Mouse (Mus musculus) forebrain, embryonic 11.5 days (tissue): Measurements from ENCODE around the gene Acot7. TPM values are rescaled to one million over a fixed set of nuclear protein-coding genes. Genes with fewer than 3 reads are reported as not detected.
A peak's percentile ranks its signal among the peaks of the same experiment; 100 is the strongest.

ENCODE experiments used
- ATAC-seq: fragments of 200-750 bp; cut with Nextera tagmentation; replicated peaks from 2 replicates; pipeline ENCODE4 v1.8.0; 2017; ENCODE audit warnings: moderate TSS enrichment; ENCODE audit not compliant: low FRiP score
- DNase-seq: peaks from one replicate; pipeline ENCODE4 v3.0.0-alpha.2; 2017; ENCODE audit warnings: low spot score
- H3K27ac ChIP-seq: fragments of 300-500 bp; sonication (generic); 2 replicates; pipeline ENCODE4 v1.5.1; 2014; ENCODE audit warnings: low read depth, low read length
- H3K27me3 ChIP-seq: fragments of 300-500 bp; sonication (generic); 2 replicates; pipeline ENCODE4 v1.6.1; 2014; ENCODE audit warnings: mild to moderate bottlenecking, low read length, mixed read lengths; ENCODE audit not compliant: control insufficient read depth, insufficient read depth
- H3K36me3 ChIP-seq: fragments of 300-500 bp; sonication (generic); 2 replicates; pipeline ENCODE4 v1.6.1; 2014; ENCODE audit warnings: mild to moderate bottlenecking, low read length, moderate library complexity, mixed read lengths; ENCODE audit not compliant: control insufficient read depth, insufficient read depth
- H3K4me1 ChIP-seq: fragments of 300-500 bp; sonication (generic); replicated peaks from 2 replicates; pipeline ENCODE4 v1.6.1; 2014; ENCODE audit warnings: low read length, mixed read lengths; ENCODE audit not compliant: control insufficient read depth, insufficient read depth
- H3K4me2 ChIP-seq: fragments of 300-500 bp; sonication (generic); 2 replicates; pipeline ENCODE4 v1.6.1; 2014; ENCODE audit warnings: low read depth, mild to moderate bottlenecking, low read length, moderate library complexity, mixed read lengths; ENCODE audit not compliant: severe bottlenecking
- H3K4me3 ChIP-seq: fragments of 300-500 bp; sonication (generic); 2 replicates; pipeline ENCODE4 v1.5.1; 2014; ENCODE audit warnings: low read depth, low read length
- H3K9ac ChIP-seq: fragments of 300-500 bp; sonication (generic); 2 replicates; pipeline ENCODE4 v1.6.1; 2014; ENCODE audit warnings: low read length
- H3K9me3 ChIP-seq: fragments of 300-500 bp; sonication (generic); 2 replicates; pipeline ENCODE4 v1.6.1; 2016; ENCODE audit warnings: low read length, mixed read lengths; ENCODE audit not compliant: control insufficient read depth
- WGBS: fragments of 180-500 bp; shearing (Covaris S2); extraction: QIAGEN DNeasy Blood & Tissue Kit; methylation state at CpG from one replicate; pipeline ENCODE4 v1.1.7; 2014; 5-methylcytosine and 5-hydroxymethylcytosine counted together
- polyA plus RNA-seq: library from polyadenylated mRNA; unstranded; fragments of >200 nt; fragmentation: Nextera tagmentation; extraction: Ambion mirVana; gene quantifications from 2 replicates; pipeline ENCODE4 v1.2.1, GENCODE M21; 2014

The Acot7 gene
- polyA plus RNA-seq, 1 experiment from 2014 or later: 75.1 TPM

GRCm38 (mm10) chr4:152201492-152201891 lies 23.6 kb downstream of the Acot7 start:
- WGBS: 84% methylated on average over 6 of the region's 6 CpGs

GRCm38 (mm10) chr4:152202418-152202817 lies 24.5 kb downstream of the Acot7 start:
- WGBS: 83% methylated on average over 1 of the region's 1 CpGs
- no peak overlapping the region for H3K4me2 ChIP-seq
- no peak overlapping the region for H3K27ac ChIP-seq
- H3K9ac ChIP-seq: no peak overlapping the region
- no peak for ATAC-seq
- no peak for DNase-seq
- peaks cover 3% of the 10 kb centered on the region; the same call in 1 of the 2 replicates for H3K4me1 ChIP-seq
- no peaks in the 10 kb centered on the region for H3K36me3 ChIP-seq
- no peaks in the 10 kb centered on the region for H3K27me3 ChIP-seq
- H3K9me3 ChIP-seq: no peaks in the 10 kb centered on the region
- H3K4me3 ChIP-seq: no peak overlapping the region

More at GRCm38 (mm10) chr4:152201492-152201891, 23.6 kb downstream of the Acot7 start:
- H3K4me3 ChIP-seq: no peak overlapping the region
- no peaks in the 10 kb centered on the region for H3K9me3 ChIP-seq
- peaks cover 3% of the 10 kb centered on the region; the same call in 1 of the 2 replicates for H3K4me1 ChIP-seq
- no peak overlapping the region for H3K27ac ChIP-seq
- no peak for ATAC-seq
- H3K36me3 ChIP-seq: no peaks in the 10 kb centered on the region
- H3K9ac ChIP-seq: no peak overlapping the region
- H3K27me3 ChIP-seq: no peaks in the 10 kb centered on the region
- DNase-seq: no peak
- H3K4me2 ChIP-seq: no peak overlapping the region

- no peaks in the 10 kb centered on the region for H3K27me3 ChIP-seq
- DNase-seq: no peak
- no peak for ATAC-seq
- H3K9ac ChIP-seq: no peak overlapping the region
- no peak overlapping the region for H3K4me2 ChIP-seq
- H3K4me1 ChIP-seq: peaks cover 3% of the 10 kb centered on the region; the same call in 1 of the 2 replicates
- 95% methylated on average over 3 of the region's 3 CpGs for WGBS
- H3K36me3 ChIP-seq: no peaks in the 10 kb centered on the region
- no peaks in the 10 kb centered on the region for H3K9me3 ChIP-seq
- H3K27ac ChIP-seq: no peak overlapping the region
- no peak overlapping the region for H3K4me3 ChIP-seq
Observed at GRCm38 (mm10) chr4:152202905-152203304, 25.0 kb downstream of the Acot7 start.

- H3K27me3 ChIP-seq: no peaks in the 10 kb centered on the region
- no peaks in the 10 kb centered on the region for H3K36me3 ChIP-seq
- ATAC-seq (no peak), DNase-seq (no peak)
- 93% methylated on average over 6 of the region's 6 CpGs for WGBS
- peaks cover 3% of the 10 kb centered on the region; the same call in 1 of the 2 replicates for H3K4me1 ChIP-seq
- H3K27ac ChIP-seq: no peak overlapping the region
- H3K9me3 ChIP-seq: no peaks in the 10 kb centered on the region
- H3K4me3 ChIP-seq: no peak overlapping the region
- no peak overlapping the region for H3K4me2 ChIP-seq
- H3K9ac ChIP-seq: no peak overlapping the region
Observed at GRCm38 (mm10) chr4:152204663-152205062, 26.7 kb downstream of the Acot7 start.

GRCm38 (mm10) chr4:152206199-152206598 lies 28.3 kb downstream of the Acot7 start:
- H3K4me3 ChIP-seq: no peak overlapping the region
- H3K4me2 ChIP-seq: no peak overlapping the region
- no peaks in the 10 kb centered on the region; the same call in 1 of the 2 replicates for H3K36me3 ChIP-seq
- H3K9ac ChIP-seq: no peak overlapping the region
- no peaks in the 10 kb centered on the region for H3K27me3 ChIP-seq
- no peak overlapping the region for H3K27ac ChIP-seq
- H3K9me3 ChIP-seq: no peaks in the 10 kb centered on the region
- DNase-seq (no peak), ATAC-seq (no peak)
- H3K4me1 ChIP-seq: peaks cover 3% of the 10 kb centered on the region; the same call in 1 of the 2 replicates
- WGBS: 69% methylated on average over 6 of the region's 6 CpGs

GRCm38 (mm10) chr4:152209623-152210022 lies 31.7 kb downstream of the Acot7 start:
- no peaks in the 10 kb centered on the region; the same call in 1 of the 2 replicates for H3K4me1 ChIP-seq
- H3K4me3 ChIP-seq: no peak overlapping the region
- H3K36me3 ChIP-seq: no peaks in the 10 kb centered on the region; the same call in 1 of the 2 replicates
- H3K4me2 ChIP-seq: no peak overlapping the region
- no peak overlapping the region for H3K9ac ChIP-seq
- H3K27me3 ChIP-seq: no peaks in the 10 kb centered on the region
- H3K9me3 ChIP-seq: no peaks in the 10 kb centered on the region
- no peak overlapping the region for H3K27ac ChIP-seq
- no peak for DNase-seq
- ATAC-seq: no peak
- WGBS: 75% methylated on average over 4 of the region's 4 CpGs

GRCm38 (mm10) chr4:152212091-152212505 lies 34.2 kb downstream of the Acot7 start:
- no peak overlapping the region for H3K27ac ChIP-seq
- ATAC-seq: no peak
- no peak for DNase-seq
- no peaks in the 10 kb centered on the region; the same call in 1 of the 2 replicates for H3K36me3 ChIP-seq
- no peaks in the 10 kb centered on the region; the same call in 1 of the 2 replicates for H3K4me1 ChIP-seq
- 87% methylated on average over 6 of the region's 6 CpGs for WGBS
- H3K9ac ChIP-seq: no peak overlapping the region
- no peak overlapping the region for H3K4me3 ChIP-seq
- no peak overlapping the region for H3K4me2 ChIP-seq
- no peaks in the 10 kb centered on the region for H3K27me3 ChIP-seq
- no peaks in the 10 kb centered on the region for H3K9me3 ChIP-seq

- Histone ChIP-seq H3K27me3 (no peaks in the 10 kb centered on the region), H3K4me3 (no peak overlapping the region), H3K36me3 (no peaks in the 10 kb centered on the region; the same call in 1 of the 2 replicates), H3K9me3 (no peaks in the 10 kb centered on the region), H3K4me1 (no peaks in the 10 kb centered on the region; the same call in 1 of the 2 replicates), H3K27ac (no peak overlapping the region), H3K4me2 (no peak overlapping the region), H3K9ac (no peak overlapping the region)
- DNase-seq (peak; percentile 68), ATAC-seq (peak; percentile 42; the same call in 1 of the 2 replicates)
- 47% methylated on average over 5 of the region's 5 CpGs for WGBS
Observed at GRCm38 (mm10) chr4:152212531-152212930, 34.6 kb downstream of the Acot7 start.

- ATAC-seq (0 out of 2 replicates have a peak, but pooled peaks have one; percentile 12), DNase-seq (no peak)
- H3K27me3 ChIP-seq: no peaks in the 10 kb centered on the region
- no peak overlapping the region for H3K4me2 ChIP-seq
- no peak overlapping the region for H3K9ac ChIP-seq
- no peak overlapping the region for H3K27ac ChIP-seq
- no peaks in the 10 kb centered on the region for H3K9me3 ChIP-seq
- H3K4me3 ChIP-seq: no peak overlapping the region
- no peaks in the 10 kb centered on the region; the same call in 1 of the 2 replicates for H3K36me3 ChIP-seq
- H3K4me1 ChIP-seq: no peaks in the 10 kb centered on the region; the same call in 1 of the 2 replicates
- WGBS: 76% methylated on average over 11 of the region's 11 CpGs
Observed at GRCm38 (mm10) chr4:152212974-152213373, 35.0 kb downstream of the Acot7 start.
